Mouse (Mus musculus) hindbrain, postnatal 0 days (tissue): ENCODE measurements around the gene Cox4i2. TPM values are rescaled to one million over a fixed set of nuclear protein-coding genes. Genes with fewer than 3 reads are reported as not detected.
A peak's percentile ranks its signal among the peaks of the same experiment; 100 is the strongest.

ENCODE experiments used
- ATAC-seq: fragments of 200-750 bp; cut with Nextera tagmentation; 2 replicates; pipeline ENCODE4 v1.8.0; 2017; ENCODE audit warnings: mild to moderate bottlenecking, moderate TSS enrichment, moderate library complexity
- DNase-seq: peaks from one replicate; pipeline ENCODE4 v3.0.0-alpha.2; 2015; ENCODE audit warnings: low spot score
- H3K27ac ChIP-seq: fragments of 300-500 bp; sonication (generic); 2 replicates; pipeline ENCODE4 v1.5.1; 2014; ENCODE audit warnings: mild to moderate bottlenecking
- H3K27me3 ChIP-seq: fragments of 300-500 bp; sonication (generic); 2 replicates; pipeline ENCODE4 v1.6.1; 2014; ENCODE audit warnings: low read length, mixed read lengths; ENCODE audit not compliant: insufficient read depth
- H3K36me3 ChIP-seq: fragments of 300-500 bp; sonication (generic); 2 replicates; pipeline ENCODE4 v1.6.1; 2014; ENCODE audit warnings: low read length, mixed read lengths; ENCODE audit not compliant: insufficient read depth
- H3K4me1 ChIP-seq: fragments of 300-500 bp; sonication (generic); 2 replicates; pipeline ENCODE4 v1.6.1; 2014; ENCODE audit warnings: antibody characterized with exemption, low read length, mixed read lengths; ENCODE audit not compliant: insufficient read depth
- H3K4me2 ChIP-seq: fragments of 300-500 bp; sonication (generic); 2 replicates; pipeline ENCODE4 v1.6.1; 2014; ENCODE audit warnings: low read depth, mild to moderate bottlenecking, low read length, moderate library complexity, mixed read lengths
- H3K4me3 ChIP-seq: fragments of 300-500 bp; sonication (generic); 2 replicates; pipeline ENCODE4 v1.5.1; 2014; ENCODE audit warnings: low read length
- H3K9ac ChIP-seq: fragments of 300-500 bp; sonication (generic); replicated peaks from 2 replicates; pipeline ENCODE4 v1.6.1; 2014; ENCODE audit warnings: mild to moderate bottlenecking, low read length, moderate library complexity, mixed read lengths
- H3K9me3 ChIP-seq: fragments of 300-500 bp; sonication (generic); 2 replicates; pipeline ENCODE4 v1.6.1; 2016; ENCODE audit warnings: low read length, mixed read lengths
- CTCF ChIP-seq: IDR thresholded peaks from 2 replicates; pipeline ENCODE4 v1.5.1; 2016; ENCODE audit warnings: antibody characterized with exemption, control low read depth, low read depth
- WGBS: fragments of 180-500 bp; shearing (Covaris S2); extraction: QIAGEN DNeasy Blood & Tissue Kit; methylation state at CpG from one replicate; pipeline ENCODE4 v1.1.7; 2014; 5-methylcytosine and 5-hydroxymethylcytosine counted together
- polyA plus RNA-seq: library from polyadenylated mRNA; unstranded; fragments of >200 nt; fragmentation: Nextera tagmentation; extraction: Ambion mirVana; gene quantifications from 2 replicates; pipeline ENCODE4 v1.2.1, GENCODE M21; 2015
- total RNA-seq: library from RNA; depleted of rRNA; stranded (reverse); fragments of >200 nt; gene quantifications from 2 replicates; pipeline ENCODE4 v1.2.3, GENCODE M21; 2014

Gene Cox4i2
- total and polyA plus RNA-seq, 2 experiments from 2014 or later = 2.1 to 4.8 TPM

GRCm38 (mm10) chr2:152709066-152709465 is 44.9 kb upstream of the Cox4i2 start:
- ATAC-seq (no peak), DNase-seq (no peak)
- no peaks in the 10 kb centered on the region for H3K9me3 ChIP-seq
- no peaks in the 10 kb centered on the region for H3K27me3 ChIP-seq
- 92% methylated on average over 5 of the region's 5 CpGs for WGBS
- peaks cover 11% of the 10 kb centered on the region; the same call in 1 of the 2 replicates for H3K36me3 ChIP-seq
- no peak overlapping the region for H3K4me3 ChIP-seq
- H3K27ac ChIP-seq = no peak overlapping the region
- H3K4me2 ChIP-seq = no peak overlapping the region
- H3K4me1 ChIP-seq = peaks cover 14% of the 10 kb centered on the region; the same call in 1 of the 2 replicates
- TF ChIP-seq CTCF = no peak
- H3K9ac ChIP-seq = no peak overlapping the region

- Histone ChIP-seq H3K4me2 (no peak overlapping the region), H3K27ac (no peak overlapping the region), H3K27me3 (no peaks in the 10 kb centered on the region), H3K4me3 (no peak overlapping the region), H3K9me3 (no peaks in the 10 kb centered on the region), H3K9ac (no peak overlapping the region), H3K4me1 (0 out of 2 replicates have a peak, but pooled peaks cover 6% of the 10 kb centered on the region), H3K36me3 (no peaks in the 10 kb centered on the region)
- TF ChIP-seq CTCF = no peak
- 31% methylated on average over 6 of the region's 6 CpGs for WGBS
- no peak for ATAC-seq
- no peak for DNase-seq
Observed at GRCm38 (mm10) chr2:152716241-152716772, 37.7 kb upstream of the Cox4i2 start.

- Histone ChIP-seq H3K27me3 (no peaks in the 10 kb centered on the region), H3K4me3 (no peak overlapping the region), H3K36me3 (no peaks in the 10 kb centered on the region), H3K27ac (peak overlapping the region; percentile 48; the same call in 1 of the 2 replicates), H3K9me3 (no peaks in the 10 kb centered on the region), H3K9ac (no peak overlapping the region), H3K4me1 (0 out of 2 replicates have a peak, but pooled peaks cover 6% of the 10 kb centered on the region), H3K4me2 (no peak overlapping the region)
- DNase-seq (no peak), ATAC-seq (no peak)
- TF ChIP-seq CTCF = no peak
- 25% methylated on average over 11 of the region's 11 CpGs for WGBS
Observed at GRCm38 (mm10) chr2:152717652-152718051, 36.3 kb upstream of the Cox4i2 start.

- H3K27me3 ChIP-seq = no peaks in the 10 kb centered on the region
- no peak overlapping the region for H3K9ac ChIP-seq
- H3K4me3 ChIP-seq = no peak overlapping the region
- ATAC-seq (peak; percentile 78), DNase-seq (peak; percentile 39)
- H3K36me3 ChIP-seq = no peaks in the 10 kb centered on the region
- no peak for TF ChIP-seq CTCF
- H3K4me1 ChIP-seq = 0 out of 2 replicates have a peak, but pooled peaks cover 6% of the 10 kb centered on the region
- 17% methylated on average over 6 of the region's 6 CpGs for WGBS
- no peak overlapping the region for H3K4me2 ChIP-seq
- H3K9me3 ChIP-seq = no peaks in the 10 kb centered on the region
- peak overlapping the region; percentile 48; the same call in 1 of the 2 replicates for H3K27ac ChIP-seq
Observed at GRCm38 (mm10) chr2:152718076-152718475, 35.9 kb upstream of the Cox4i2 start.

- peak; percentile 32 for DNase-seq
- Histone ChIP-seq H3K9me3 (no peaks in the 10 kb centered on the region), H3K27ac (no peak overlapping the region), H3K4me2 (peak overlapping the region; percentile 54), H3K36me3 (no peaks in the 10 kb centered on the region), H3K27me3 (no peaks in the 10 kb centered on the region), H3K9ac (peak overlapping the region; percentile 50), H3K4me3 (peak overlapping the region; percentile 27), H3K4me1 (0 out of 2 replicates have a peak, but pooled peaks cover 4% of the 10 kb centered on the region)
- TF ChIP-seq CTCF = no peak
- whole genome bisulfite sequencing = 3% methylated on average over 37 of the region's 37 CpGs
- peak; percentile 74 for ATAC-seq
Observed at GRCm38 (mm10) chr2:152723651-152724331, 30.2 kb upstream of the Cox4i2 start.

- ATAC-seq = no peak
- H3K9me3 ChIP-seq = no peaks in the 10 kb centered on the region
- H3K4me2 ChIP-seq = peak overlapping the region; percentile 54
- 0 out of 2 replicates have a peak, but pooled peaks cover 4% of the 10 kb centered on the region for H3K4me1 ChIP-seq
- no peaks in the 10 kb centered on the region for H3K36me3 ChIP-seq
- no peak overlapping the region for H3K9ac ChIP-seq
- H3K4me3 ChIP-seq = peak overlapping the region; percentile 27
- no peaks in the 10 kb centered on the region for H3K27me3 ChIP-seq
- 78% methylated on average over 3 of the region's 3 CpGs for WGBS
- no peak for TF ChIP-seq CTCF
- DNase-seq = no peak
- no peak overlapping the region for H3K27ac ChIP-seq
Observed at GRCm38 (mm10) chr2:152724332-152724723, 29.6 kb upstream of the Cox4i2 start.
